Mouse (Mus musculus) limb, embryonic 15.5 days (tissue): ENCODE measurements at regions not wholly inside any gene's neighbourhood (a gene's known extent, or its start where the extent isn't known, plus 50 kb on each side); places are given as distances from the start of the nearest gene placed in this dataset.

Experiments used
- ATAC-seq: fragments of 200-750 bp; cut with Nextera tagmentation; 2 replicates; pipeline ENCODE4 v1.8.0; 2017; ENCODE audit warnings: low read depth, moderate TSS enrichment; ENCODE audit not compliant: insufficient number of reproducible peaks, low FRiP score, low TSS enrichment
- H3K27ac ChIP-seq: fragments of 300-500 bp; sonication (generic); 2 replicates; pipeline ENCODE4 v1.5.1; 2015; ENCODE audit warnings: moderate library complexity, mild to moderate bottlenecking, inconsistent platforms
- H3K27me3 ChIP-seq: fragments of 300-500 bp; sonication (generic); 2 replicates; pipeline ENCODE4 v1.6.1; 2015; ENCODE audit warnings: inconsistent platforms
- H3K36me3 ChIP-seq: fragments of 300-500 bp; sonication (generic); 2 replicates; pipeline ENCODE4 v1.6.1; 2015; ENCODE audit warnings: inconsistent platforms
- H3K4me1 ChIP-seq: fragments of 300-500 bp; sonication (generic); 2 replicates; pipeline ENCODE4 v1.6.1; 2015; ENCODE audit warnings: inconsistent platforms
- H3K4me2 ChIP-seq: fragments of 300-500 bp; sonication (generic); 2 replicates; pipeline ENCODE4 v1.6.1; 2015; ENCODE audit warnings: mild to moderate bottlenecking, inconsistent platforms
- H3K4me3 ChIP-seq: fragments of 300-500 bp; sonication (generic); 2 replicates; pipeline ENCODE4 v1.5.1; 2015; ENCODE audit warnings: mild to moderate bottlenecking, inconsistent platforms
- H3K9ac ChIP-seq: fragments of 300-500 bp; sonication (generic); 2 replicates; pipeline ENCODE4 v1.6.1; 2015; ENCODE audit warnings: inconsistent platforms
- H3K9me3 ChIP-seq: fragments of 300-500 bp; sonication (generic); 2 replicates; pipeline ENCODE4 v1.6.1; 2016; ENCODE audit warnings: inconsistent platforms
- WGBS: fragments of 180-500 bp; shearing (Covaris S2); methylation state at CpG from one replicate; pipeline ENCODE4 v1.1.7; 2015; 5-methylcytosine and 5-hydroxymethylcytosine counted together

GRCm38 (mm10) chr14:31969531-31969930, 59.3 kb upstream of the Galnt15 start:
- Histone ChIP-seq H3K9ac (no peak overlapping the region), H3K9me3 (no peaks in the 10 kb centered on the region), H3K27ac (no peak overlapping the region), H3K4me3 (no peak overlapping the region), H3K27me3 (no peaks in the 10 kb centered on the region), H3K4me2 (no peak overlapping the region), H3K4me1 (no peaks in the 10 kb centered on the region), H3K36me3 (no peaks in the 10 kb centered on the region)
- 76% methylated on average over 4 of the region's 4 CpGs for WGBS
- ATAC-seq, result 0 out of 2 replicates have a peak, but pooled peaks have one; percentile 19

DNA sequence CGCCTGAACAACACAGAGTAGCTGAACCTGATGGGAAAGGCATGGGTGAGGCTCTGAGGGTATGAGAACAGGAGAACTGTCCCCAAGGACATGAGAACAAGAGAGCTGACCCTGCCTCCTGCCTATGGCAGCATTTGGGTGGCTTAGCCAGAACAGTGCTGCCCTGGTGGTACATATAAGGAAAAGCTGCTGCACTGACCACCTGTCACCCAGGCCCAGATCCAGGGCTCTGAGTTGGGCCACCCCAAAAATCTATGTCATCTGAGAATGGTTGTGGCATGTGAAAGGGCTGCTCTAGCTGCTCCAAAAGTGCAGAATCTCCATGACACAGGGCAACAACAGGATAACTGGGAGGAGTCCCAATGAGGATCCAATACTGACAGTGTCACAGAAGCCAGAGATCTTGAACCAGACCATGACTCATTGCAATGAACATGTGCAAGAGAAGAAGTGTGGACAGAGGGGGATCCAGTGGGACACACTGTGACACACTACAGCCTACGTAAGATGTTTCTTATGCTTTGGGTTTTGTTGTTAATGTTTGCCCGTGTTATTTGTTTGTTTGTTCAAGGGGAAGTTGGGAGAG, 58.5 kb upstream of the Galnt15 start:
- Histone ChIP-seq H3K27ac (no peak overlapping the region), H3K4me2 (no peak overlapping the region), H3K9me3 (no peaks in the 10 kb centered on the region), H3K36me3 (no peaks in the 10 kb centered on the region), H3K4me3 (no peak overlapping the region), H3K4me1 (no peaks in the 10 kb centered on the region), H3K27me3 (no peaks in the 10 kb centered on the region), H3K9ac (no peak overlapping the region)
- 81% methylated on average over 3 of the region's 3 CpGs for WGBS
- ATAC-seq, result no peak

GRCm38 (mm10) chr14:31970851-31971250, 57.9 kb upstream of the Galnt15 start:
- Histone ChIP-seq H3K4me2 (no peak overlapping the region), H3K27me3 (no peaks in the 10 kb centered on the region), H3K4me1 (no peaks in the 10 kb centered on the region), H3K9me3 (no peaks in the 10 kb centered on the region), H3K27ac (no peak overlapping the region), H3K9ac (no peak overlapping the region), H3K4me3 (no peak overlapping the region), H3K36me3 (no peaks in the 10 kb centered on the region)
- WGBS, result 87% methylated on average over 9 of the region's 9 CpGs
- no peak for ATAC-seq

DNA sequence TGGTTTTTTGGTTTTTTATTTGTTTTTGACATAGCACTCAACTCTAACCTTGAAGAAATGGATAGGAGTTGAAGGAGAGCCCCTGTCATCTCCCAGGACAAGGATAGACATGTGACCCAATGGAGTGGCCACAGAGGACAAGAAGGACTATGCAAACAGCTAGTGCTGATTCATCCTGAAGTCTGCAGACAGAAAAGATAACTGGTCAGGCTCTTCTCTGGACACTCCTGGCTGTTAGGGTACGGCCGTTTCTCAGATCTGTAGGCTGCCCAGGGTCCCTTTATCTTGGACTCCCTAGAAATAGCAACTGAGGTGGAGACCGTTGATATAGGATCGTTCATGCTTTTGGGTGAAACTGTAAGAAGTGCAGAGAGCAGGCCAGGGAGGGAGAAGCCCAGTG, 55.1 kb upstream of the Galnt15 start:
- Histone ChIP-seq H3K9ac (no peak overlapping the region), H3K4me1 (no peaks in the 10 kb centered on the region), H3K9me3 (no peaks in the 10 kb centered on the region), H3K36me3 (no peaks in the 10 kb centered on the region), H3K27me3 (no peaks in the 10 kb centered on the region), H3K27ac (no peak overlapping the region), H3K4me3 (no peak overlapping the region), H3K4me2 (no peak overlapping the region)
- 80% methylated on average over 4 of the region's 4 CpGs for WGBS
- no peak for ATAC-seq

DNA sequence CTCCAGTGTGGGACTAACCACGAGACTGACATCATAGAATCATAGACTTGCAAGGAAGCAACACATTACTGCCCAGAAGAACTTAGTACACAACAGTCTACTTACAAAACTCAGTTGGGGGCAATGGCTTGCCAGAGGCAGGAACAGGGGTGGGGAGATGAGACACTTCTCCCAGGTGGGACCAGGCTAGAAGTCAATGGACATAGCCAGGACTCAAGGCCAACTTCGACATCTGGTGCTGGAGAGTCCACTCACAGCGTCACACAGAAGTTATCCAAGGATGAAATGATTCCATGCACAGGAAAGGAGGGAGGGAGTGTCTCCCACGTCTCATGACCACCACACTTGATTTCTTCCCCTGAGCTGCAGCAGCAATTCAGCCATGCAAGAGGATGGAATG, 50.6 kb upstream of the Galnt15 start:
- Histone ChIP-seq H3K36me3 (no peaks in the 10 kb centered on the region), H3K27ac (no peak overlapping the region), H3K4me2 (no peak overlapping the region), H3K4me3 (no peak overlapping the region), H3K9ac (no peak overlapping the region), H3K4me1 (no peaks in the 10 kb centered on the region), H3K9me3 (no peaks in the 10 kb centered on the region), H3K27me3 (no peaks in the 10 kb centered on the region)
- no peak for ATAC-seq
- 74% methylated on average over 4 of the region's 4 CpGs for WGBS

DNA sequence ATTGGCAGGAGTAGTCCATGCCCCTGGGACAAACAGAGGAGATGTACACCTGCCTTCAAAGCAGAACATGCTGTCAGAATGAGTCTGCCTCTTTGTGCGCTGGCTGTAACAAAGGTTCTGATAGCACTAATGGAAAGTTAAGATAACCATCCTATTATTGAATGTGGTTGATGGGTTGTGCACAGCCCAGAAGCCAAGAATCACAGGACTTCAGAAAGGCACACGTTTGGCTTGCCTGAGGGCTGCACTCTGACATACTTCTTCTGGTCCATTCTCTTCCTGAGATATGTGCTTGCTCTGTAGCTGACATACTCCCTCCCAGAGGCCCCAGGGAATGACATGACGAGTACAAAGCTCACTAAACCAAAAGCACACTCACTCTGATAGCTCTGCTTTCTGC, 50.1 kb upstream of the Galnt15 start:
- H3K36me3 ChIP-seq, result no peaks in the 10 kb centered on the region
- H3K4me1 ChIP-seq, result no peaks in the 10 kb centered on the region
- no peak overlapping the region for H3K4me3 ChIP-seq
- no peaks in the 10 kb centered on the region for H3K27me3 ChIP-seq
- no peak overlapping the region for H3K4me2 ChIP-seq
- no peak overlapping the region for H3K27ac ChIP-seq
- WGBS, result 61% methylated on average over 3 of the region's 3 CpGs
- no peak overlapping the region for H3K9ac ChIP-seq
- no peaks in the 10 kb centered on the region for H3K9me3 ChIP-seq
- no peak for ATAC-seq
